Mouse (Mus musculus) right cerebral cortex, postnatal 14 days (tissue): Measurements from ENCODE around the gene Pros1.

Experiments
- DNase-seq: peaks from one replicate; pipeline ENCODE4 v3.0.0; 2022

Gene Pros1

GRCm38 (mm10) chr16:62872688-62873117 lies 18.6 kb downstream of the Pros1 start:
- DNase-seq: no peak

DNA sequence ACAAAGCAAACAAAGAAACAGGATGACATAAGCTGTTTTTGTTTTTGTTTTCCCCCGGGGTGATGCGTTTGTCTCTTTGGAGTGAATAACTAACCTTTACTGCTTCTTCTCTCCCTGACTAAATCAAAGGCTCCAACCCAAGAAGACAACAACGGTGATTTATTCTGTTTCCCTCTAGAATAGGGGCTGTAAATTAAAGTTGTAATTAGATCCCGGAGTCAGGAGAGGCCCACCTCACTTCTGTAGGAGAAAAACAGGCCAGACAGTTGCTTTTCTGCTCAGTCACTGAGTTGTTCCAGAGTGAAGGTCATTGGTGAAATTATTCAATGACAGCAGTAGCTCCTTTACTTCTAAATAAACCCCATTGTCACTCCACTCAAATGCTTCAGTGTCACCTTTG lies 19.1 kb downstream of the Pros1 start:
- no peak for DNase-seq

DNA sequence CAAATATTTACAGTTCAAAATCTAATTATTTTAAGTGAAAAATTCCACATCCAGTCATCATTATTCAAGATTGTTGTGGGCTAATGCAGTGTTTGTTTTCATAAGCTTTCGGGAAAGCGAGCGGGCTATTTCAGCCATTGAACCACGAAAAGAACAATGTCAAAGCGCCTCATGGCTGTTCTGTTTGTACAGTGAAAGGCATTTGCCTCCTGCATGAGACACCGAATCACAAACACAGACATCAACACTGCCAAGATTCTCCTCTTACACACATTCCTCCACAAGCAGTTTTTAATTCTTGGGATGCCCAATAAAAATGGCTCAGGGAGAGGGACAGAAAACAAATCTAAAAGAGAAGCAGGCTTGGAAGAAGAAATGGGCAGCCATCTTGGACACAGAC lies 20.0 kb downstream of the Pros1 start:
- no peak for DNase-seq

DNA sequence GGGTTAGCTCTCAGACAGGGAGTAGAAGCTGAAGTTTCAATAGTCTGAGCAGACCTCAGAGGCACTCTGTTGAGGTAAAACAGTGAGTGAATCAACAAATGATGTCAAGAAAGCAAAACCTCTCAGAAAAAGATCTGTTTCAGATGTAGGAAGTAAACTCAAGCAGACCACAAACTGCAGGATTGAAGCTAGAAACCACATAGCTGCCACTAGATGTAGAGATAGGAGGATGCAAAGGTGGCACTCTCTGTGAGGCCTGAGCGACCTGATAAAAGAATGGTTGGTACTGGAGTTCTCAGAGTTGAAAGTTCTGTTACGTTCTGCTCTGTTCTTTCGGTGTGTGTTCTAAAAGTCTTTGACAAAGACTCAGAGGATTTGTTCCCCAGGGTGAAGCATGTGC lies 41.7 kb downstream of the Pros1 start:
- no peak for DNase-seq

DNA sequence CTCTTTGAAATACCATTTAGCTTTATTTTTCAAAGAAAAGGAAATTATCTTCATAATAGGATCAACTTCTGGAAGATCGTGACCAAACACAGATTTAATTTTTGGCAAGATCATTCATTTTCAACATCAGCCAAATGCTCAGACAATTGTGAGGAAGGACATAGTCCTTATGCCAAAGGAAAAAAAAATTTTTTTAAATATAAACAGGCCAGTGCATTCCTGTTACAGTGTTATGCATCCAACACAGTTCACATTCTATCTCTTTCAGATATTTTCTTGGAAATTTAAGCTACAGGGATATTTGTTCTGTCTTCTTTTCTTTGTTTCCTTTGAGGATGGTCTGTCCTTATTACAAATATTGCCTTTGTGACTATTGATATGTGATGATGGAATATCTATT lies 57.3 kb downstream of the Pros1 start:
- DNase-seq: no peak

DNA sequence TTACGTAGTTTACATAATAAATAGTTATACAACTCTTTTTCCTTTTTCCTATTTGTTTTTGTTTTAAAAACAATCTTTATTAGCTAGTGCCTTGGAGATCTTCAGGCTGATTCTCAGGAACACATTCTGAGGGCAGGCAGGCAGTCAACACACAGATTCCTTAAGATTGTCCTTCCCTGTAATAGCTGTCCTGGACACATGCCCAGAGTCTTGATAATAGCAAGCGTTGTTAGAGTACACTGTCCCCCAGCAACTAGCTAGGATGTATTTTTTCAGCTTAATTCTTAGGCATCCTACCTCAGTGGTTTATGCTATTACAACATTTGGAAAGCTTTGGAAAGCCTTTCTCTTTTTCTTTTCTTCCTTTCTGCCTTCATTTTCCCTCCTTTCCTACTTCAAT lies 58.1 kb downstream of the Pros1 start:
- no peak for DNase-seq

DNA sequence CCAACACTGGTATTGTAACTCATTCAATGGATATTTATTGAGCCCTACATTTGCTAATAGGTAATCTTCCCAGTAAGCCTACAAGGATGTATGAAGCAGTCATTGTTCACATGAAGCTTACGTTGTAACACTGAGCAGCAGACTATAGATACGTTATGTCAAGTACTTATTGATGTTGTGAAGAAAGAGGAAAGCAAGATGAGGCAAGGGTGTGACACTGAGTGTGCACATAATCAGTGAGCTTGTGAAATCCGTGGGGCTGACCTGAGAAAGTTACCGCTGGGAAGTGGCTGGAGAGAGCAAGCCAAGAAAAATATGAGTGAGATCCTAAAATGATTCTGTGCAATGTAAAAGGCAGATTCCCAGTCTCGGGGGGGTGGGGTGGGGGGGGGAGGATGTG lies 61.4 kb downstream of the Pros1 start:
- no peak for DNase-seq

- DNase-seq: no peak
Measured at GRCm38 (mm10) chr16:62922245-62922644, 68.1 kb downstream of the Pros1 start.

DNA sequence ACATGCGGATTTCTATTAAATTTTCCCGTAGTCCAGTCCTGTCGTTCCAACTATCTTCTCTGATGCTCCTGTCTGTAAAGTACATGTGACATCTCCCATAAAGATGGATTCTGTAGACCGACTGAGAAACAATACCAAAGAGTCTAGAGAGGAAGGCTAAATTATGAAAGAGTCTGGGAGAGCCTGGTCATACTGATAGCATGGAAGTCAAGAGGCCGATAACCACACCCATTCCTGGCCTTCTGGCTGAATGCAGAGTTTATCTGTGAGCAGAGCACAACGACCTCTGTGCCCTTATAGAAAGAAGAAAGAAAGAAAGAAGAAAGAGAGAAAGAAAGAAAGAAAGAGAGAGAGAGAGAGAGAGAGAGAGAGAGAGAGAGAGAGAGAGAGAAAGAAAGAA lies 77.2 kb downstream of the Pros1 start:
- DNase-seq: no peak

DNA sequence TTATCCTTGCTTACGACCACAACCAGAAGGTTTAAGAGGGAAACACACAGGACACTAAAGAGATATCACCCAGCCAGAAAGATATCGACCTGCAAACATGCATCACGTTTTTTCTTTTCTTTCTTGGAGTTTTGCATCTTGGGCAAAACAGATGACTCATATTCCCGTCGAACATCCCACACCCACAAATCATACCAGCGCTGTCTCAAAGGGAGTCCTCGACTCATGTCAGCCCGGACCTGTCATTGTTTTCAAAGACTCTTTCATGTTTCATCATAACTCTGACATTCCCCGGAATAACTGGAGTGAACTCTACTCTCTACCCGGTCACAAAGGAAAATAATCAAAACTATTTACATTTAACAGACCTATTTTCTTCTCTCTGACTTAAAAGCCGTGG lies 82.2 kb downstream of the Pros1 start:
- no peak for DNase-seq

DNA sequence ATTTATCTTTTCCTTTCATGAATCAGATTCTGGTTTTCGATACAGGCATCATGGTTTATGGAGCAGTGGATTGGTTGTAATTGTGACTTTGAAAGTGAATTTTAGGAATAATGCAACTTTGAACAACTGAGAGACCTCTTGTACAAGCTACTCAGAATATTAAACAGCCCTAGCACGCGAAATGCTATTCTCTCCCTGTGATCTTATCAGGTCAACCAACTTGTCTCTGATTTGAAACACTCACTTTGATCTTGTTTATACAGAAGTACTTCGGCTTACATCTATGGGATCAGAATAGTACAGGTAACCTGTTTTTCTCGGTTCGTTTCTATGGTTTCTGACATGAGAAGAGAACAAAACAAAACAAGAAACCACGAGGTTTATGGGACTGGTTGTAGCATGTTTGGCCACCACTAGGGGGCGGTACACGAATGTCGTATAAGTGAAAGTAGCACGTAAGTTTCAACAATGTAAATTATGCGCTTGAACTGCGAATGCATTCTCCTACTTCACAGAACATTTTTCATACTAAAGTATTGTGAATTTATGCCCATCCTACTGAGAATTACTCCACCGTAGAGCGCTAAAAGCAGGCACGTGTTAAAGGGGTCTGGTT lies 86.4 kb downstream of the Pros1 start:
- DNase-seq: peak; percentile 83

- no peak for DNase-seq
Measured at GRCm38 (mm10) chr16:62941763-62942162, 87.7 kb downstream of the Pros1 start.

DNA sequence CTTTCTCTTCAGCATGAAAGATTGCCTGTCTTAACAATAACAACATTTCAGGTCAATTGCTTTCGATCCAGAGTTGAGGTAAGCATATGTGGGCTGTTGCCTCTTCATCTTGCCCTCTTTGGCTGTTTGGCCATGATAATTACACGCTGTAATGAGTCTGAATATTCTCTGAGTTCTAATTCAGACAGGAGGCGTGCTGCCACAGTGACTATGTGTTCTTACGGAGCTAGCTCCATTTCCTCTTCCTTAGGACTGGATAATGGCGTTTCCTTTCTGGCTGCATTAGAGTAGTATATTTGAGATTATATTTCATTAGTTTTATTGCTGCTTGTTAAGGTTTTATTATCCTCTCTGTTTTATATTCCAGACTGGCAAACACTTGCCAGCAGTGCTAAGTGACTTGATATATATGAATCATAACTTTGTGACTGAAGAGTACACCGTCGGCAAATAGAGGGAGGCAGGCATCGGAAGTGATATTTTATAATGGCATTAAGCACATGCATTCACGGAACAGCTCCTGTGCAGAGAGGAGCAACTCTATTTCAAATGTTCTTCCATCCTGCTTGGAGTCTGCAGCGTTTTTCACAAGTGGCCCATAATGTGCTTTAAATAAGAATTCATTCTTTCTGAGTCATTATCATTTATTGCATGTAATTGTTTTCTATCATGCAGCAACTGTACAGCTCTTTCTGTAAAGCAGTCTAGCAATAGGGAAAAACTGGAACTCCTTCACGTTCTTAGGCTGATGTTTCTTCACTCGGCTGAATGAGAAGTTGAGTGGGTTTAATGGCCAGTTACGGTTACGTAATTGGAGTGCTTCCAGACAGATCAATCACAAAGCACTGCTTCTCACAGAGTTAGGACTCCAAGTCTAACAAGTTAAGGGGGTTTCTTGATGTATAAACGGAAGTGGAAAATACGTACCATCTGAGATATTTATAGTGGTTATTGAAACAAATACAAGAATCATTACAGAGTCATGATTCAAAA lies 88.6 kb downstream of the Pros1 start:
- no peak for DNase-seq

DNA sequence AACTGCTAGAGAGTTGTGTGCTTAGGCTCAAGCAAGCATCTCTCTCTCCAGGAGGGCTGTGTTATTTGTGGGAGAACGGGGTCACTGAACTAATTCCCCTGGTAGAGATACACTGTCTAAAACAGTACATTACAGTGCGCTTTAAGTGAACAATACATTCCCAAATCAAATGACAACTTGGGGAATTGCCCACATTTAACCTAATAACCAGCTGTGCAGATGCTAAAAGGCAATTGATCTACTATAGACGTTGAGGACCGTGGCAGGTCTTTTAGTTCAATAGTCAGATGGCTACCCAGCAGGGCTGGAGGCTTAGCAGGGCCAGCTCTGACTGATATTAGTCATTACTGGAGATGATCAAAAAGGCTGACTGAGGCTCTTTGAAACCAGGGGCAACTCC lies 104.4 kb downstream of the Pros1 start:
- DNase-seq: no peak

- DNase-seq: peak; percentile 11
Measured at GRCm38 (mm10) chr16:62964361-62964763, 110.3 kb downstream of the Pros1 start.

DNA sequence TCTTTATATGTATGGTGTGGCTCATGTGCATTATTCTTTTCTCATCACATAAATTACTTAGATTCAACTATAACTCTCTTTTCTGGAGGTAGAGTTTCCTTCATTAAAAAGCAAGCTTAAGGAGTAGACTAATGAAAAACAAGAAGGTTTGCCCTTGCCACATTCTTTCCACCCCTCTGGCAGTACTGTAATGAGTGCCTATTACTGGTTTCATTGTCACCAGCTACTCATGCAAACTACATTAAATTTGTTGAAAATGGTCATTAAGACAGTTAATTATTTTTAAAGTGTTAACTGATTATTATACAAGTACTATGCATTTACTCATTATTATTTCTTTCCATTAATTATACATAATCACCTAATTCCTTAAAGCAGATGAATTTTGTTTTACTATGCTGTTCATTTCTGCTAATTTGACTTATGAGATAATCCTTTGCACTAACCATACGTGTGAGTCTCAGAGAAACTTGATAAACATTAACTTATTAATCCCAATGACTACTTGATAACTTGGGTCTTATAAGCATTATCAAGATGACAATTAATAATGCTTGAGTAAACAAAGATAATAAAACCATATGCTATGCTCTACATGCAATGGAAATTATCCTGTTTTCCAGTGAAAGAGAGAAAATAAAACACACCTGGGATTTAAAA lies 117.7 kb downstream of the Pros1 start:
- DNase-seq: no peak

DNA sequence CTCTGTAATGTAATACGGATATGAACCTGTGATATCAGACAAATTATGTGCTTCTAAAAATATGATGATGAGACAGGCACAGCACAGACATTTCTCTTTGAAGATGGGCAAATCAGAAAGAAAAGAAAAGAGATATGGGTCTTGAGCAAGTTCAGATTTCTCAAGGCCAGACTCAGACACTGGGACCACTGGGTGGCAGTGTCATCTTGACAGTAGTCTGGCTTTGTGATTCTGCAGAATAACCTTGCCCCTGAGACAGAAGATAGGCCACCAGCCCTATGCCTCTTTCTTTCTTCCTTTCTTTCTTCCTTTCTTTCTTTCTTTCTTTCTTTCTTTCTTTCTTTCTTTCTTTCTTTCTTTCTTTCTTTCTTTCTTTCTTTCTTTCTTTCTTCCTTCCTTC lies 120.8 kb downstream of the Pros1 start:
- DNase-seq: no peak
